Mouse (Mus musculus): ENCODE results near the gene Nkd1. TPM values are rescaled to one million over a fixed set of nuclear protein-coding genes. Genes with fewer than 3 reads are reported as not detected.

Nkd1 gene
- polyA plus RNA-seq, 1 experiment from 2014 or later = 24.5 TPM

GRCm38 (mm10) chr8:88544677-88545076 is 23.5 kb downstream of the Nkd1 start:
- Histone ChIP-seq H3K9me3 (ENCODE audit: control insufficient read depth) (no peaks in the 10 kb centered on the region), H3K4me2 (replicated peaks; ENCODE audit: low read depth) (no peak overlapping the region), H3K9ac (ENCODE audit: low read depth, low read length) (no peak overlapping the region), H3K36me3 (ENCODE audit: control insufficient read depth, insufficient read depth) (no peaks in the 10 kb centered on the region), H3K27me3 (replicated peaks; ENCODE audit: control insufficient read depth, insufficient read depth, low read length) (no peaks in the 10 kb centered on the region), H3K4me1 (replicated peaks; ENCODE audit: control insufficient read depth, insufficient read depth, low read length) (0 out of 2 replicates have a peak, but pooled peaks cover 3% of the 10 kb centered on the region), H3K27ac (ENCODE audit: low read depth, low read length) (no peak overlapping the region), H3K4me3 (ENCODE audit: low read depth, low read length) (no peak overlapping the region)
- ATAC-seq = no peak
- TF ChIP-seq CTCF (IDR thresholded peaks at IDR 0.05; ENCODE audit: low read depth) = no peak
- WGBS = 80% methylated on average over 4 of the region's 4 CpGs

GRCm38 (mm10) chr8:88545441-88545840 is 24.3 kb downstream of the Nkd1 start:
- H3K4me3 ChIP-seq (ENCODE audit: low read depth, low read length) = no peak overlapping the region
- H3K27ac ChIP-seq (ENCODE audit: low read depth, low read length) = 0 out of 2 replicates have a peak overlapping the region, but pooled peaks have one; percentile 46
- no peaks in the 10 kb centered on the region for H3K9me3 ChIP-seq (ENCODE audit: control insufficient read depth)
- no peaks in the 10 kb centered on the region for H3K27me3 ChIP-seq (replicated peaks; ENCODE audit: control insufficient read depth, insufficient read depth, low read length)
- H3K9ac ChIP-seq (ENCODE audit: low read depth, low read length) = no peak overlapping the region
- no peak for ATAC-seq
- TF ChIP-seq CTCF (IDR thresholded peaks at IDR 0.05; ENCODE audit: low read depth) = no peak
- H3K36me3 ChIP-seq (ENCODE audit: control insufficient read depth, insufficient read depth) = no peaks in the 10 kb centered on the region
- no peak overlapping the region for H3K4me2 ChIP-seq (replicated peaks; ENCODE audit: low read depth)
- H3K4me1 ChIP-seq (replicated peaks; ENCODE audit: control insufficient read depth, insufficient read depth, low read length) = 0 out of 2 replicates have a peak, but pooled peaks cover 3% of the 10 kb centered on the region
- 92% methylated on average over 7 of the region's 7 CpGs for WGBS

GRCm38 (mm10) chr8:88546032-88546732 is 25.0 kb downstream of the Nkd1 start:
- Histone ChIP-seq H3K4me2 (replicated peaks; ENCODE audit: low read depth) (no peak overlapping the region), H3K36me3 (ENCODE audit: control insufficient read depth, insufficient read depth) (no peaks in the 10 kb centered on the region)
- 67% methylated on average over 18 of the region's 18 CpGs for WGBS

GRCm38 (mm10) chr8:88555669-88556068 is 34.5 kb downstream of the Nkd1 start:
- Histone ChIP-seq H3K4me1 (replicated peaks; ENCODE audit: control insufficient read depth, insufficient read depth, low read length) (no peaks in the 10 kb centered on the region), H3K4me2 (replicated peaks; ENCODE audit: low read depth) (no peak overlapping the region), H3K36me3 (ENCODE audit: control insufficient read depth, insufficient read depth) (no peaks in the 10 kb centered on the region), H3K27me3 (replicated peaks; ENCODE audit: control insufficient read depth, insufficient read depth, low read length) (no peaks in the 10 kb centered on the region), H3K4me3 (ENCODE audit: low read depth, low read length) (no peak overlapping the region), H3K27ac (ENCODE audit: low read depth, low read length) (peak overlapping the region; percentile 10; the same call in 1 of the 2 replicates), H3K9me3 (ENCODE audit: control insufficient read depth) (no peaks in the 10 kb centered on the region), H3K9ac (ENCODE audit: low read depth, low read length) (no peak overlapping the region)
- no peak for TF ChIP-seq CTCF (IDR thresholded peaks at IDR 0.05; ENCODE audit: low read depth)
- 53% methylated on average over 4 of the region's 4 CpGs for WGBS
- no peak for ATAC-seq

More at GRCm38 (mm10) chr8:88546032-88546732, 25.0 kb downstream of the Nkd1 start:
- no peak for TF ChIP-seq CTCF (IDR thresholded peaks at IDR 0.05; ENCODE audit: low read depth)
- Histone ChIP-seq H3K4me1 (replicated peaks; ENCODE audit: control insufficient read depth, insufficient read depth, low read length) (0 out of 2 replicates have a peak, but pooled peaks cover 3% of the 10 kb centered on the region), H3K27me3 (replicated peaks; ENCODE audit: control insufficient read depth, insufficient read depth, low read length) (no peaks in the 10 kb centered on the region), H3K9me3 (ENCODE audit: control insufficient read depth) (no peaks in the 10 kb centered on the region), H3K27ac (ENCODE audit: low read depth, low read length) (peak overlapping the region; percentile 46; the same call in 1 of the 2 replicates), H3K9ac (ENCODE audit: low read depth, low read length) (no peak overlapping the region), H3K4me3 (ENCODE audit: low read depth, low read length) (no peak overlapping the region)
- ATAC-seq = peak; percentile 42; the same call in 1 of the 2 replicates

GRCm38 (mm10) chr8:88559985-88560473 is 38.9 kb downstream of the Nkd1 start:
- TF ChIP-seq CTCF (IDR thresholded peaks at IDR 0.05; ENCODE audit: low read depth) = no peak
- no peak overlapping the region for H3K9ac ChIP-seq (ENCODE audit: low read depth, low read length)
- WGBS = 73% methylated on average over 6 of the region's 6 CpGs
- no peaks in the 10 kb centered on the region for H3K4me1 ChIP-seq (replicated peaks; ENCODE audit: control insufficient read depth, insufficient read depth, low read length)
- H3K4me2 ChIP-seq (replicated peaks; ENCODE audit: low read depth) = no peak overlapping the region
- H3K9me3 ChIP-seq (ENCODE audit: control insufficient read depth) = no peaks in the 10 kb centered on the region
- H3K36me3 ChIP-seq (ENCODE audit: control insufficient read depth, insufficient read depth) = no peaks in the 10 kb centered on the region
- no peak overlapping the region for H3K4me3 ChIP-seq (ENCODE audit: low read depth, low read length)
- H3K27ac ChIP-seq (ENCODE audit: low read depth, low read length) = no peak overlapping the region
- no peak for ATAC-seq
- no peaks in the 10 kb centered on the region for H3K27me3 ChIP-seq (replicated peaks; ENCODE audit: control insufficient read depth, insufficient read depth, low read length)

GRCm38 (mm10) chr8:88561402-88561801 is 40.2 kb downstream of the Nkd1 start:
- no peak for TF ChIP-seq CTCF (IDR thresholded peaks at IDR 0.05; ENCODE audit: low read depth)
- Histone ChIP-seq H3K27me3 (replicated peaks; ENCODE audit: control insufficient read depth, insufficient read depth, low read length) (no peaks in the 10 kb centered on the region), H3K36me3 (ENCODE audit: control insufficient read depth, insufficient read depth) (no peaks in the 10 kb centered on the region), H3K4me1 (replicated peaks; ENCODE audit: control insufficient read depth, insufficient read depth, low read length) (no peaks in the 10 kb centered on the region), H3K9me3 (ENCODE audit: control insufficient read depth) (no peaks in the 10 kb centered on the region), H3K9ac (ENCODE audit: low read depth, low read length) (no peak overlapping the region), H3K4me2 (replicated peaks; ENCODE audit: low read depth) (no peak overlapping the region), H3K4me3 (ENCODE audit: low read depth, low read length) (no peak overlapping the region), H3K27ac (ENCODE audit: low read depth, low read length) (no peak overlapping the region)
- 64% methylated on average over 3 of the region's 3 CpGs for WGBS
- no peak for ATAC-seq
